Mouse (Mus musculus) layer of hippocampus, postnatal 25 days (tissue): ENCODE results near the gene Il4ra. TPM values are rescaled to one million over a fixed set of nuclear protein-coding genes. Genes with fewer than 3 reads are reported as not detected.

Experiments
- DNase-seq, 2 experiments: peaks; one replicate each; pipeline ENCODE4 v3.0.0; 2022; ENCODE audit warnings: mixed read lengths in 2 of 2, low spot score in 1 of 2; ENCODE audit errors: extremely low spot score in 1 of 2
- total RNA-seq, 2 experiments: library from RNA; stranded (reverse); gene quantifications; 2 replicates each; pipeline ENCODE4 v1.2.3; 2021

Gene Il4ra
- total RNA-seq, 2 experiments from 2014 or later, result 3.7 to 4.6 TPM

DNA sequence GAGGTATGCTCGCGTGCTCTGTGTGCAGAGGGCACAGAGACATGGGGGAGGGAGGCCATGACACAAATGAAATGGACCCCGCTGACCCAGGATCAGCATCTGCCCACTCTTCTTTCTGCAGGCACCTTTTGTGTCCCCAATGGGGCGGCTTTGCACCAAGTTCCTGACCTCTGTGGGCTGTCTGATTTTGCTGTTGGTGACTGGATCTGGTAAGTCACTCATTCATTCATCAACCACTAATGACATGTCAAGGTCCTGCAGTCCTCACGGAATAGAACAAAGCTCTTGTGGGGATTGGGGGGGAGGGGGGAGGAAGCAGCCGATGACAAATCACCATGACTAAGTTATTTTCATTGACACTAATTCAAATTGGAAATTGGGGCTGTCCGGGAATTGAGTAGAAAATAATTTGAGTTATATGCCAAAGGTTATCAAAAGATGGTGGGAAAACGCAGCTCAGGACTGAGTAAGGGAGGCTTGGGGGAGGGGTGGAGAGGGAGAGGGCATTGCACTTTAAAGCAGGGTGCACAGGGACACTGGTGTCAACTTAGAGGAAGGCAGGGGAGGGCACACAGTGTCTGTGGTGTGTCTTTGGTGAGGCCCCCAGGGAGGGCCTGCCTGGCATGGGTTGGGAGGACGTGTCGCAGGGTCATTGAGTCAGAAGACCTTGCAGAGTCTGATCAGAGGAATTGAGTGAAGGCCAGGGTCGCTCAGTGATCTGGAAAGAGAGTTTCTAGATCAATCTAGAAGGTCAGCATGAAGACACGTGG, 13.8 kb downstream of the Il4ra start:
- DNase-seq, result no peak

DNA sequence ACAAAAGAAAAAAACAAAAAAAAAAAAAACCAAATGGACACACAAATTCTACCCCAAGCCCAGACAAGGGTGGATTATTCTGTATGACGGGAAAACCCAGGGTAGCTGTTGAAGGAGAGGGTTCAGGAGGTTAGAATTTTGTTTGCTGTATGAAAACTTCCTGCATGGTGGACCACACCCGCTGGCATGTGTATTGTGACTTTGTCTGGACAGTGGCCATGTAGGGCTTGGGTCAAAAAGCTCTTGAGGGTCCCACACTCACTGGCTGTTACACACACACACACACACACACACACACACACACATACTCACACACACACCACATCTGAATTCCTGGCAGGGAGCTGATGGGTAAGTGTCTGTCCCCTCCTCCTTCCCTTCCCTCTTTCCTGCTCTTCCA, 14.5 kb downstream of the Il4ra start:
- DNase-seq, result no peak

DNA sequence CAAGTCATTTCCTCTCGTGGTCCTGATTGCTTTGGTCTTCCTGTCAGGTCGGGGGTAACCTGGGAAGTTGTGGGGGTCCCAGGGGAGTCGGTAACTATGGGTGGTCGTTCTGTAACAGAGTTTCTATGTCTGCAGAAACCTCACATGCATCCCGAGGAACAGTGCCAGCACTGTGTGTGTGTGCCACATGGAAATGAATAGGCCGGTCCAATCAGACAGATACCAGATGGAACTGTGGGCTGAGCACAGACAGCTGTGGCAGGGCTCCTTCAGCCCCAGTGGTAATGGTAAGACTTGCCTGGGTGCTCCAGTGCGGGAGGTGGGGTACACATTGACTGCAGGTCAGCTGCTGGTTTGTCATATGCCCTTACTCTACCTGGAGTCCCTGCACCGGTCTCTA, 17.0 kb downstream of the Il4ra start:
- DNase-seq, result no peak

DNA sequence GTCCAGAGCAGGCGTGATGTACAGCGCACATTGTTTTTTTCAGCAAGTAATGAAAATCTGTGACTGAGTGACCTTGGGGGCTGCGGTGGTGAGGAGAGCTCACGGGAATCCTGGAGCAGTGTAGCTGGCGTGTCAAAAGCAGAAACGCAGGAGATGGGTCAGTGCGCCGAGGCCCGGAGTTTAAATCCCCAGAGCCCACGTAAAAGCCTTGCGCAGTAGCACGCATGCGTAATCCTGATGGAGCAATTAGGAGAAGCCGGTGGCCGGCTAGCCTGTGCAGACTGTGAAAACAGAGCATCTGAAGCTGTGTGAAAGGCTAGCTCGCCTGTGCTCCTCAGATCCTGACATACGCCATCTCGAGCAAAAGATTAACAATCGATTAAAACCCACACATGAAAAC, 20.0 kb downstream of the Il4ra start:
- DNase-seq, result no peak

DNA sequence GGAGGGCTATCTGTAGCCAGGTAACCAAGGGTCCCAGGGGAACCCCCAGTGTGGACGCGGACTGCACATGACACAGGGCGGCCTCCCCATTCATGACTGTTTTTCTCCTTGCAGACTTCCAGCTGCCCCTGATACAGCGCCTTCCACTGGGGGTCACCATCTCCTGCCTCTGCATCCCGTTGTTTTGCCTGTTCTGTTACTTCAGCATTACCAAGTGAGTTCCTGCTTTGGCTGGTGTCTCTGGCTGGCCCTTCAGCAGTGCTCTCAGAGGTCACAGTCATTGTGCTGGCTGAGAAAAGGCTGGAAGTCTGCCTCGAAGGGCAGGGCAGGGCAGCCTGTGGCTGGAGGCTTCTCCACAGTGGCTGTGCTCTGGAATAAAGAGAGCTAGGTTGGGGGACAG, 20.8 kb downstream of the Il4ra start:
- DNase-seq, result no peak

DNA sequence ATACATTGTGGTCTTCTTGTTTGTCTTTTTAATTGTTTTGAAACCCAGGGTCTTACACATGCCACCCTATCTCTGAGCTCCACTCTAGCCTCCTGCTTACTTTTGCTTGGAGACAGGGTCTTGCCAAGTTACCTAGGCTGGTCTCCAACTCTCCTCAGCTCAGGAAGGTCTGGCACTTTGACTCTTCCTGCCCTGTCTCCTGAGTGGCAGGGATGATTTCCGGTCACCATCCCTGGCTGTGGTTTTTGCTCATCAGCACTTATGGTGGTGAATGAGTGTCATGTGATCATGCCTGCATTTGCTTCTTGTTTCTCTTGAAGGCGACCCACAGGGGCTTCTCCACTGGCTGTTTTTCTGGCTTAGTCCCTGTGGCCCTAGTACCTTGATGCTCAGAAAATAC, 21.9 kb downstream of the Il4ra start:
- DNase-seq, result no peak

DNA sequence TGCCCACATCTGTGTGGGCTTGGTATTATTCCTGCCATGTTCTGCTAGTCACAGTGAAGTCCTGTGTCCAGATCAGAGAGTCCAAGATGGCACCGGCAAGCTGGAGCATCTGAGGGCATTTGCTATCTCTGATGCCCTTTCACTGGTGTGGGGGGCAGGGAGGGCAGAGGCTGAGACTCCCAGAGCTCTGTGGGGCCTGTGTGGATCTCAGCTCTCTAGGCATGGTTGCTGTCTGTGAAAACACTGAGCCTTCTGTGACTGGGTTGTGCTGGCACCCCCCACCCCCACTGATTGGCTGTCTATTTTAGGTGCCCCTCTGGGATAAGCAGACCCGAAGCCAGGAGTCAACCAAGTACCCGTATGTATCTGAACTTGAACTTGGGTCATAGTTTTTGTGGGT, 22.9 kb downstream of the Il4ra start:
- DNase-seq, result no peak

DNA sequence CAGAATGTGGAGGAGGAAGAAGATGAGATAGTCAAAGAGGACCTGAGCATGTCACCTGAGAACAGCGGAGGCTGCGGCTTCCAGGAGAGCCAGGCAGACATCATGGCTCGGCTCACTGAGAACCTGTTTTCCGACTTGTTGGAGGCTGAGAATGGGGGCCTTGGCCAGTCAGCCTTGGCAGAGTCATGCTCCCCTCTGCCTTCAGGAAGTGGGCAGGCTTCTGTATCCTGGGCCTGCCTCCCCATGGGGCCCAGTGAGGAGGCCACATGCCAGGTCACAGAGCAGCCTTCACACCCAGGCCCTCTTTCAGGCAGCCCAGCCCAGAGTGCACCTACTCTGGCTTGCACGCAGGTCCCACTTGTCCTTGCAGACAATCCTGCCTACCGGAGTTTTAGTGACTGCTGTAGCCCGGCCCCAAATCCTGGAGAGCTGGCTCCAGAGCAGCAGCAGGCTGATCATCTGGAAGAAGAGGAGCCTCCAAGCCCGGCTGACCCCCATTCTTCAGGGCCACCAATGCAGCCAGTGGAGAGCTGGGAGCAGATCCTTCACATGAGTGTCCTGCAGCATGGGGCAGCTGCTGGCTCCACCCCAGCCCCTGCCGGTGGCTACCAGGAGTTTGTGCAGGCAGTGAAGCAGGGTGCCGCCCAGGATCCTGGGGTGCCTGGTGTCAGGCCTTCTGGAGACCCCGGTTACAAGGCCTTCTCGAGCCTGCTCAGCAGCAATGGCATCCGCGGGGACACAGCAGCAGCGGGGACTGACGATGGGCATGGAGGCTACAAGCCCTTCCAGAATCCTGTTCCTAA, 24.0 kb downstream of the Il4ra start:
- no peak for DNase-seq

DNA sequence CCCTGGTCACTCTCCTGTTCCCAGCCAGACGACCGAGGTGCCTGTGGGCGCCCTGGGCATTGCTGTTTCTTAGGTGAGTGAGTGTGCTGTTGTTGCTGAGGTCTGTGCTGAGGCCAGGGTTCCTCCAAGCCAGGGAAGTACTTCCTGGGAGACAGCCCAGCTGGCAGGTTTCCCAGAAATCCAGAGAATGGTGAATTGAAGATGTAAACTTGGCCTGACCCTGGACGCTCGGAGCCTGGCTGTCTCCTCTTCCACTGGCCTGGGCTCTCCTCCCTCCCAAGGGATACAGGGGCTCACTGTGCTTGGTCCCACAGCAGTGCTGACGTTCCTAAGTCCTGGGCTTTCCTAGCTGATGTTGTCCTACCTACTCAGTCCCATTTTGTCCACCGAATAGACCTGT, 25.1 kb downstream of the Il4ra start:
- DNase-seq, result no peak

DNA sequence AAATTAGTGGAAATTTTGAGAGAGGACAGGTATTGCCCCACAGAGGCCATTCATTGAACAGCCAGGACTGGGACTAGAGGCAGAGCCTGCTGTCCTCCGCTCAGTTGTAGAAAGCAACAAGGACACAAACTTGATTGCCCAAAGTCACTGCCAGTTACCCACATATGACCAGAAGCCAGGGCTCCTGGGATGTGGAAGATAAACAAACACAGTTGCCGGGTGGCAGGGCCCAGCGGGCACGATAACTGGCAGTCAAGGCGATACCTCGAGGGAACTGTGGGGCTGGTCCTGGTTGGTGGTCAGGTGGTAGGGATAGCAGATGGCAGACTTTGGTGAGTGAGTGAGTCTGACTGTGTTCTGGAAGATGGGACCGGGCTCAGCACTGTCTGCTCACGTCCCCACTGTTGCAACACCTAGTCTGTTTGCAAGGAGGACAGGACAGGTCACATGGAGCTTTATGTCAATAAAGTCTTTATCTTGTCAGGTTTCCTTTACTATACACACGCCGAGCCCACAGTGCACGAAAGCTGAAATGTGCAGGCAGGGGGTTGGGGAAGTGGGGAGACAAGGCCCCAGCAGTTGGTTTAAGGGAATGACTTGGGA, 25.7 kb downstream of the Il4ra start:
- DNase-seq, result no peak

DNA sequence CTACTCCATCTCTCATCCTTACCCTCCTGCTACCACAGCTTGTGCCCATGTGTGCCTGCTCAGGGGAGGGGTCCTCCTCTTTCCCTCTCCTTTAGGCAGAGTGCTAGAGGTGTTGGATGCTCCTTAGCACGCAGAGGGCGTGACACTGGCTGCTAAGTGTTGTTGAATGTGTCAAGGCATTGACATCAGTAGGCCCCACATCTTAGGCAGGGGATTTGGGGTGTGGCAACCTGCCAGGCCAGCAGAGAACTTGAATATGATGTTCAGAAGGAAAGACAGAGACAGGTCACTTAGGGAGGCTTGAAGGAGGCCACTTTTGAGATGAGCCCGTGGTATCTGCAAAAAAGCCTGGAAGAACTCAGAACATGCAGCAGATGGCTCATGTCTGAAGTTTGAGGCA, 26.2 kb downstream of the Il4ra start:
- DNase-seq, result no peak

DNA sequence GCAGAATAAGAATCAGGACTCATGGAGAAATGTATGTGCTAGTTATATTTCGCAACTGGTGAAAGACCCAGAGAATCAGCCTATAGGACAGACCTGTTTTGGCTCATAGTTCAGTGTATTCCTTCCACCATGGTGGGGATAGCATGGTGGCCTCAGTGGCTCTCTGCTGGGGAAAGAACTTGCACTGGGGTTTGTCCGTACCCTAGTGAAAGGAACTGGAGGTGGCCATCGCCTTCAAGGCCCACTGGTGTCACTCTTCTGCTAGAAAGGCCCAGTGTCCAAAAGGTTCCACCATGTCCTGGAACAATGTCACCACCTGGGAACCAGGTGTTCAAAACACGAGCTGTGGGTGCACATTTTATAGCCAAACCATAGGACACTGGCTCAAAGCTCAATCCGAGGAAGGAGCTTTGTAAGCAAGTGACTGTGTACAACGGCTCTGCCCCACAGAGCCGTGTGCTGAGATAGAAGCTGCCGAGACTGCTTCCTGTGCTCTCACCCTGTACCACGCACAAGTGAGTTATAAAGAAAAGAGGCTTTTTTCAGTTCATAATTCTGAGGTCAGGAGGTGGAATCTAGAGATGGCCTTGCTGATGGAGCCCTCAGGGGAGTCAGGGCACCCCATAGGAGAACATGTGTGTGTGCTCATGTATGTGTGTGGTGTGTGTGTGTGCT, 27.8 kb downstream of the Il4ra start:
- DNase-seq, result no peak

DNA sequence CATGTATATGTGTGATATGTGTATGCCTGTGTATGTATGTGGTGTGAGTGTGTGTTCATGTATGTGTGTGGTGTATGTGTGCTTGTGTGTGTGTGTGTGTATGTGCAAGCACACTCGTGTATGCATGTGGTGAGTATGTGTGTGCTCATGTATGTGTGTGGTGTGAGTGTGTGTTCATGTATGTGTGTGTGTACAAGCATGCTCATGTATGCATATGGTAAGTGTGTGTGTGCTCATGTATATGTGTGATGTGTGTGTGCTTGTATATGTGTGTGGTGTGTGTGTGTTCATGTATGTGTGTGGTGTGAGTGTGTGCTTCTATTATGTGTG, 28.3 kb downstream of the Il4ra start:
- DNase-seq, result no peak

DNA sequence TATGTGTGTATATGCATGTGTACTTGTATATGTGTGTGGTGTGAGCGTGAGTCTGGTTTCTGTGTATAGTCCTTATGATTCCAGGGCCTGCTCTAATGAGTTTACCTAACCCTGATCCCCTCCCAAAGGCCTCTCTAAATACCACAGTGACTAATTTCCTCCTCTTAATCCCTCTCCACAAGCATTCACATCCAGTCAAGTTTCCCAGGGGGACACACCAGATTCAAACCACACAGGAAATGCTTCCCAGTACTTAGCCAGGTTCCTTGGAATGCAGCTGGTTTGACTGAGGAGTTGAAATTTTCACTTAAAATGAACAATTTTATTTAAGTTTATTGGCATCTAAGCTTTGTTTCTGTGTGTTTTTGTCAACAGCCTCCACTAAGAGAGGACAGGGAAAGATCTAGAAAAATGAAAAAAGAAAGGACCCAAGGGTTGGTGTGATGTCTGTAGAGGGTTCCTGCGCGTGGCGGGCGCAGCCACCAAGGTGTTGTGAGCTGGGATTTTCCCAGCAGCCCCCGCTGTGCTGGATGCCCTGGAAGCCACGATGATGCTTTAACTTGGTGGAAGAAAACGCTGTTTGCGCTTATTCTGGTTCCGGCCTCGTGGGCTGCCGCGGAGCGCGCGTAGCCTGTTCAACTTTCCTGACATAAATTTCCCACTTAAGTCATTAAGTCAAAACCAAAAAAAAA, 28.9 kb downstream of the Il4ra start:
- DNase-seq, result no peak

DNA sequence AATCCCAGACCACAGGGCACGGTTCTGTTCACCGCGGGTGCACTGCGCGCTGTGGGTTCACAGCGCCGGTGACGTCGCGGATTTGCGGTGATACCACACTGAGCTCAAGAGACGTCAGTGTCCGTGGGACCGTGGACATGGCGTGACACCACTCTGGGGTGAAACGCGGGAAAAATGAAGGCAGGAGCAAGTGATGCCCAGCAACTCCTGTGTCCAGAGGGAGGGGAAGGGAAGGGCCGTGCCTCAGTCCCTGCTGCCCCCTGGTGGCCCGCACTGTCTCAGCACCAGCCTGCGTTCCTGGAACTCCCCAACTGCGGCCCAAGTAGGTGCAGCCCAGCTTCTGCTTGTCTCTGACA, 29.4 kb downstream of the Il4ra start:
- DNase-seq, result peak; percentile 88 to 94

DNA sequence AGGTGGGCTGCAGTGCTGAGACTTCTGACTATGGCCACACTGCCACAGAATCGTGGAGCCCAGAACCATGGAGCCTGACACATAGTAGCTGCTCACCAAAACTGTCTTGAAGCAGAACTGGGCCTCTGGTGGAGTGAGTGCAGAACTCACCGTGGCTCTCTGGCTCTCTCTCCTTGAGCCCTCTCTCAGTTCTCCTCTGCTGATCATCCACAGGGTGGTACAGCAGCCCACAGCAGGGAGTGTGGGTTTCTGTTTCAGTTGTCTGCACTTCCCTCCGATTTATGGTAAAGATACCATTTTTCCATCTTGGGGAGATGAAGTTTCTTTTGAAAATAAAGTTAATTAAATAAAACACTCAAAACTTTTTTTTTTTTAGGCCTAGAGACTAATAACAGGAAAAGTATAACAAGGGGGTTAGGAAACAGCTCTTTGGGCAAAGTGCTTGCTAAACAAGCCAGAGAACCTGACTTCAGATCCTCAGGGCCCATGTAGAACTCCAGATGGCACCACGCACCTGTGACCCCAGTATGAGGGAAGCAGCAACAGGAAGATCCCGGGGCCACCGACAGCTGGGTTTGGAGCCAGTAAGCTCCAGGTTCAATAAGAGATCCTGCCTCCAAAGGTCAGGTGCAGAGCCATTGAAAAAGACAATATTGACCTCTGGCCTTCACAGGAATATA, 31.5 kb downstream of the Il4ra start:
- DNase-seq, result no peak

DNA sequence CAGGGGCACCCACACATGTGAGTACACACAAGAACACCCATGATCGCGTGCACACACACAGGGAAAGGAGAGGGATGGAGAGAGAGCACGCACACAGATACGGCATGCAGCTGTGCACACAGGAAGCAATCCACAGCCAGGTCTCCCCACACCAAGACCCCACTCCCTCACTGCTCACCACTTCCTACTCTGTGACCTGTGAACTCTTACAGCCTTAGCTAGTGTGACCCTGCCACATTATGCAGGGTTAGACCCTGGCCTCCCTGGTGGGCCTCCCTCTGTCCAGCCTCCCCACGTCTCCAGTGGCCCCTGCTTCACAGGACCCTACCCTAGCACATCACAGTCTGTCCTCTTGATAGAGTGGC, 32.1 kb downstream of the Il4ra start:
- no peak for DNase-seq

DNA sequence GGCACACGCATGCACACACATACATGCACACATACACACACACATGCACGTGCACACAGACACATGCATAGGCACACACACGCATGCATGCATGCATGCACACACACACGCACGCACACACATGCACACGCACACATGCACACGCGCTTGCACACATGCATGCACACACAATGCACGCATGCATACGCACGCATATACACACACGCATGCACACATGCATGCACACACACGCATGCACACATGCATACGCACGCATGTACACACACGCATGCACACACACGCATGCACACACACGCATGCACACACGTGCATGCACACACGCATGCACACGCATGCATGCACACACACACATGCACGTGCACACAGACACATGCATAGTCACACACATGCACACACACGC, 34.4 kb downstream of the Il4ra start:
- DNase-seq, result no peak

DNA sequence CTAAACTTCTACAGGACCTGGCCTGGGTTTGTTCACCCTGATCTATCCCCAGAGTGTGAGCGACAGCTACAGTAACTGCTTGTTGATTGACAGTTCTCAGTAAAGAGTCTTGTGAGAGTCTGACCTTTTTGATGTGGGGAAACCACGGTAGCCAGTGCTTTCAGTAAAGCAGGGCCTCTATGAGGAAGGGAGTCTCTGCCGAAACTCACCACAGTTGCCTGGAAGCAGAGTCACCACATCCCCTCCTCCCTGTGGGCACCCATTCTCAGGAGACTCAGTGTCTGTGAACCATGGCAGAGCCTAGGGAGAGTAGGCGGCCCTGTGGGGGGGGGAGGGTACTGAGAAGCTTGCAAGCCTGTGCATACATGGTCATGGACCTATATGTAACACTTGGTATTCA, 36.8 kb downstream of the Il4ra start:
- DNase-seq, result no peak

DNA sequence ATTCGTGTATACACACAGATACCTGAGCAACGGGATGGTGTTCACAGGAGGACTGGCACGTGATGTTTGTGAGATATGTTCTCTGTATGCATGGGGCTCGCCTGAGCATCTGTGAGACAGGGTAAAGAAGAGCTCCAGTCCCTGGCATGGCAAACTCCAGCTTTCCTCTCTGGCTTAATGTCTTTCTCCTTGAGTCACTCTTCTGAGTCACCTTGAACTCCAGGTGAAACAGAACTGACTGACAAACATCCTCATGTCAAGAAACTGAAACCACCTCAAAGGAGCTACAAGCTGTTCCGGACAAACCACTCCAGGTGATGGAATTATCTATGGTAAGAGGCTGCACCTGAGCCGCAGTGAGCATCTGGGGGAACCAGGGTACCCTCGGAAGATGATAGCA, 38.0 kb downstream of the Il4ra start:
- DNase-seq, result no peak
